Mouse (Mus musculus): ENCODE results near the gene Lcorl. TPM values are rescaled to one million over a fixed set of nuclear protein-coding genes. Genes with fewer than 3 reads are reported as not detected.
A peak's percentile ranks its signal among the peaks of the same experiment; 100 is the strongest.

The Lcorl gene
- polyA plus RNA-seq (2012; rRNA removed) (6.5 and 7.4 TPM in 2 replicates), polyA plus RNA-seq (2014; fragmentation: Nextera tagmentation; extraction: Ambion mirVana) (21.1 and 24.1 TPM in 2 replicates)

- H3K4me2 ChIP-seq (replicated peaks; ENCODE audit: low read depth, low read length, severe bottlenecking): peak within 1 kb of the TSS; percentile 76
- H3K9ac ChIP-seq (ENCODE audit: low read depth, low read length, severe bottlenecking): peak within 1 kb of the TSS; percentile 93
- DNase-seq (ENCODE audit: low spot score) (peak; percentile 97), ATAC-seq (ENCODE audit: low FRiP score, low read depth) (peak; percentile 94)
- WGBS: under 1% methylated on average over 49 of the region's 79 CpGs
- peak within 1 kb of the TSS; percentile 82 for H3K4me3 ChIP-seq (replicated peaks; ENCODE audit: low read length)
- no peaks in the 10 kb centered on the region for H3K27me3 ChIP-seq (ENCODE audit: control insufficient read depth, insufficient read depth, low read length)
- peak within 1 kb of the TSS; percentile 99 for H3K27ac ChIP-seq (replicated peaks; ENCODE audit: low read depth, low read length)
- no peaks in the 10 kb centered on the region for H3K36me3 ChIP-seq (ENCODE audit: control insufficient read depth, insufficient read depth, low read length)
- TF ChIP-seq POLR2A (IDR thresholded peaks at IDR 0.05; ENCODE audit: borderline replicate concordance, extremely low read depth, insufficient read depth, insufficient read length): 0 out of 2 replicates have a peak, but pooled peaks have one; percentile 46
- H3K4me1 ChIP-seq (ENCODE audit: control insufficient read depth, insufficient read depth, low read length): peaks cover 4% of the 10 kb centered on the region; the same call in 1 of the 2 replicates
- H3K9me3 ChIP-seq (ENCODE audit: control insufficient read depth, low read length): no peaks in the 10 kb centered on the region
These were observed at the start of gene Lcorl for GRCm38 (mm10) chr5:45857254-45858011. Gene Lcorl (minus strand): TSS chr5:45857615.

DNA sequence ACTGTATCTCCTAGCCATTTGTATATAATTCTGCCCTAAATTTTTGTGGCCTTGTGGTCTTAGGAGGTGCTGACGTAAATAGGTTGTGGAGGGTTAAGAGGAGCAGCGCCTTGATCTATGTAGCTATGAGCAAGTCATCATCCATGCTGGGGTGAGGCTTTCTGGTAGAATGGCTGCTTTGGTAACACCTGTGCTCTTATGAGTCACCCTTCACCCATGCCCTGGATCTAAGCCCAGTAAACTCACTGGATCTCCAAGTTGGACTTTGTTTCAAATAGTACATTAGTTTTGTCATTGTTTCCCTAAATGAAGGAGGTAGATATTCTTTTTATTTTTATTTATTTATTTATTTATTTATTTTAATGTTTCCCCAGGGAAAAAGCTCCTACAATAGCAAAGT is 47.3 kb upstream of the Lcorl start:
- no peaks in the 10 kb centered on the region for H3K4me1 ChIP-seq (ENCODE audit: control insufficient read depth, insufficient read depth, low read length)
- no peaks in the 10 kb centered on the region for H3K36me3 ChIP-seq (ENCODE audit: control insufficient read depth, insufficient read depth, low read length)
- H3K4me2 ChIP-seq (replicated peaks; ENCODE audit: low read depth, low read length, severe bottlenecking): no peak overlapping the region
- H3K27me3 ChIP-seq (ENCODE audit: control insufficient read depth, insufficient read depth, low read length): no peaks in the 10 kb centered on the region
- no peaks in the 10 kb centered on the region for H3K9me3 ChIP-seq (ENCODE audit: control insufficient read depth, low read length)
- DNase-seq (ENCODE audit: low spot score) (no peak), ATAC-seq (ENCODE audit: low FRiP score, low read depth) (no peak)
- no peak overlapping the region for H3K27ac ChIP-seq (replicated peaks; ENCODE audit: low read depth, low read length)
- 93% methylated on average over 2 of the region's 2 CpGs for WGBS
- no peak overlapping the region for H3K9ac ChIP-seq (ENCODE audit: low read depth, low read length, severe bottlenecking)
- TF ChIP-seq POLR2A (IDR thresholded peaks at IDR 0.05; ENCODE audit: borderline replicate concordance, extremely low read depth, insufficient read depth, insufficient read length): no peak
- no peak overlapping the region for H3K4me3 ChIP-seq (replicated peaks; ENCODE audit: low read length)

- no peak overlapping the region for H3K9ac ChIP-seq (ENCODE audit: low read depth, low read length, severe bottlenecking)
- TF ChIP-seq POLR2A (IDR thresholded peaks at IDR 0.05; ENCODE audit: borderline replicate concordance, extremely low read depth, insufficient read depth, insufficient read length): no peak
- H3K9me3 ChIP-seq (ENCODE audit: control insufficient read depth, low read length): no peaks in the 10 kb centered on the region
- H3K27ac ChIP-seq (replicated peaks; ENCODE audit: low read depth, low read length): no peak overlapping the region
- H3K27me3 ChIP-seq (ENCODE audit: control insufficient read depth, insufficient read depth, low read length): no peaks in the 10 kb centered on the region
- WGBS: 30% methylated on average over 3 of the region's 3 CpGs
- no peak overlapping the region for H3K4me2 ChIP-seq (replicated peaks; ENCODE audit: low read depth, low read length, severe bottlenecking)
- H3K4me1 ChIP-seq (ENCODE audit: control insufficient read depth, insufficient read depth, low read length): no peaks in the 10 kb centered on the region
- H3K36me3 ChIP-seq (ENCODE audit: control insufficient read depth, insufficient read depth, low read length): no peaks in the 10 kb centered on the region
- DNase-seq (ENCODE audit: low spot score): no peak
- ATAC-seq (ENCODE audit: low FRiP score, low read depth): no peak
- no peak overlapping the region for H3K4me3 ChIP-seq (replicated peaks; ENCODE audit: low read length)
These were observed 45.8 kb upstream of the Lcorl start for GRCm38 (mm10) chr5:45903246-45903645.

DNA sequence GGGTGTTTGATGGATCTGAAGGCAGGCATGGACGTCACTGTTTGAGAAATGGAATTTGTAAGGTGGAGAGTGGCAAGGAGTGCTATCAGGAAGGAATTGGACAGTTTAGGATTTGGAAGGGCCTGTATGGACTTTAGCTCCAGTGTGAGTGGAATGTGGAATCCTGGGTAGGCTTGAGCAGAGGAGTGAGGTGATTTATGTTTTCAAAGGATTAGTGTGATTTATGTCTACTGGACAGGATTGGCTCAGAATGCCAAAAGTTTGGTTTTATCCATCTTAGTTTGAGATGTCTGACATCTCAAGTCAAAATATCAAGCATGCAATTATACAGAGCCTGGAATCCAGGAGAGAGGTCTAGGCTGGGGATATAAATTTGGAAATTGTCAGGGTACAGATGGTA is 37.9 kb upstream of the Lcorl start:
- 65% methylated on average over 1 of the region's 1 CpGs for WGBS
- TF ChIP-seq POLR2A (IDR thresholded peaks at IDR 0.05; ENCODE audit: borderline replicate concordance, extremely low read depth, insufficient read depth, insufficient read length): no peak
- Histone ChIP-seq H3K4me1 (ENCODE audit: control insufficient read depth, insufficient read depth, low read length) (no peaks in the 10 kb centered on the region), H3K27me3 (ENCODE audit: control insufficient read depth, insufficient read depth, low read length) (no peaks in the 10 kb centered on the region), H3K36me3 (ENCODE audit: control insufficient read depth, insufficient read depth, low read length) (no peaks in the 10 kb centered on the region), H3K9me3 (ENCODE audit: control insufficient read depth, low read length) (no peaks in the 10 kb centered on the region), H3K9ac (ENCODE audit: low read depth, low read length, severe bottlenecking) (no peak overlapping the region), H3K27ac (replicated peaks; ENCODE audit: low read depth, low read length) (no peak overlapping the region), H3K4me3 (replicated peaks; ENCODE audit: low read length) (no peak overlapping the region), H3K4me2 (replicated peaks; ENCODE audit: low read depth, low read length, severe bottlenecking) (no peak overlapping the region)
- DNase-seq (ENCODE audit: low spot score) (no peak), ATAC-seq (ENCODE audit: low FRiP score, low read depth) (no peak)

GRCm38 (mm10) chr5:45893696-45894095 is 36.3 kb upstream of the Lcorl start:
- Histone ChIP-seq H3K36me3 (ENCODE audit: control insufficient read depth, insufficient read depth, low read length) (no peaks in the 10 kb centered on the region), H3K9me3 (ENCODE audit: control insufficient read depth, low read length) (no peaks in the 10 kb centered on the region), H3K27ac (replicated peaks; ENCODE audit: low read depth, low read length) (no peak overlapping the region), H3K4me1 (ENCODE audit: control insufficient read depth, insufficient read depth, low read length) (no peaks in the 10 kb centered on the region), H3K27me3 (ENCODE audit: control insufficient read depth, insufficient read depth, low read length) (no peaks in the 10 kb centered on the region), H3K4me3 (replicated peaks; ENCODE audit: low read length) (no peak overlapping the region), H3K9ac (ENCODE audit: low read depth, low read length, severe bottlenecking) (no peak overlapping the region), H3K4me2 (replicated peaks; ENCODE audit: low read depth, low read length, severe bottlenecking) (no peak overlapping the region)
- no peak for TF ChIP-seq POLR2A (IDR thresholded peaks at IDR 0.05; ENCODE audit: borderline replicate concordance, extremely low read depth, insufficient read depth, insufficient read length)
- WGBS: 65% methylated on average over 3 of the region's 3 CpGs
- DNase-seq (ENCODE audit: low spot score) (no peak), ATAC-seq (ENCODE audit: low FRiP score, low read depth) (no peak)
